Mouse (Mus musculus): ENCODE measurements around the gene En1. TPM values are rescaled to one million over a fixed set of nuclear protein-coding genes. Genes with fewer than 3 reads are reported as not detected.

Gene En1
- polyA plus RNA-seq, 1 experiment = 11.3 TPM

DNA sequence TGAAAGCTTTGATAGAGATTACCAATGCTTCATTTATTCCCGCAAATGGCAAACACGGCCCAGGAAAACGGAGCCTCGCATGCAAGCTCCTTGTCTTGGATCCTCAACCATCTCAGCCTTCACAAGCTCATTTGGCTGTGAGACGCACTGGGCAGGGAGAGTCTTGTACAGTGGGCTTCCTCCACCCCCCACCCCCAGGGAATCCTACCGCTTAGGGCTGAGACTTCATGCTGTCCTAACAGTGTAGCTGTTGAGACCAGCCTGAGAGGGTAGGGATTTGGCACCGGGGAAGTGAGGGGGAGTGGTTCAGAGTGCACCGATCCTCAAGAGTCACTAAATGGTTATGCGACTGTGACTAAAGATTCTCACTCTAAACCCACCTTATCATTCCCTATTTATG, 13.7 kb downstream of the En1 start:
- TF ChIP-seq POLR2A (IDR thresholded peaks at IDR 0.05; ENCODE audit: low read depth, low read length) = no peak
- TF ChIP-seq CTCF (IDR thresholded peaks at IDR 0.05; ENCODE audit: borderline replicate concordance, insufficient read depth, low read length) = no peak
- H3K4me3 ChIP-seq (ENCODE audit: insufficient read depth, low read length) = no peak overlapping the region
- no peak overlapping the region for H3K27ac ChIP-seq (ENCODE audit: insufficient read depth, low read length)
- H3K4me1 ChIP-seq (ENCODE audit: control insufficient read depth, insufficient read depth, low read length) = no peaks in the 10 kb centered on the region

DNA sequence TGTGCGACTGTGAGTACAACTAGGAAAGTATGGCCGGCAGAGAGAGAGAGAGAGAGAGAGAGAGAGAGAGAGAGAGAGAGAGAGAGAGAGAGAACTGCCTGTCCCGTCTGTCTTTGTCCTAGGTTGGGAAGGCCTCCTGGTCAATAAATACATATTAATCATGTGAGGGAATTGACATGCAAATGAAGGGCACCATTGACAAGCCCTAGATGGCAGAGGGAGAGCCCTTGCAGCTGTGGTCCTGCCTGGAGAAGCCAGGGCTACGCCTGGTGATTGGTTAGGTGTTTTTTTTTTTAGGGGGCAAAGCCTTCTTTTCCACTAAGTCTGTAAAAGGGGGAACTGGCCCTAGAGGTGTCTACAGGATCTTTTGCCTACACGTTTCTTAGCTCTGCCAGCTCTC, 19.2 kb downstream of the En1 start:
- TF ChIP-seq CTCF (IDR thresholded peaks at IDR 0.05; ENCODE audit: borderline replicate concordance, insufficient read depth, low read length) = no peak
- TF ChIP-seq POLR2A (IDR thresholded peaks at IDR 0.05; ENCODE audit: low read depth, low read length) = no peak
- Histone ChIP-seq H3K4me1 (ENCODE audit: control insufficient read depth, insufficient read depth, low read length) (no peaks in the 10 kb centered on the region), H3K27ac (ENCODE audit: insufficient read depth, low read length) (no peak overlapping the region), H3K4me3 (ENCODE audit: insufficient read depth, low read length) (no peak overlapping the region)

DNA sequence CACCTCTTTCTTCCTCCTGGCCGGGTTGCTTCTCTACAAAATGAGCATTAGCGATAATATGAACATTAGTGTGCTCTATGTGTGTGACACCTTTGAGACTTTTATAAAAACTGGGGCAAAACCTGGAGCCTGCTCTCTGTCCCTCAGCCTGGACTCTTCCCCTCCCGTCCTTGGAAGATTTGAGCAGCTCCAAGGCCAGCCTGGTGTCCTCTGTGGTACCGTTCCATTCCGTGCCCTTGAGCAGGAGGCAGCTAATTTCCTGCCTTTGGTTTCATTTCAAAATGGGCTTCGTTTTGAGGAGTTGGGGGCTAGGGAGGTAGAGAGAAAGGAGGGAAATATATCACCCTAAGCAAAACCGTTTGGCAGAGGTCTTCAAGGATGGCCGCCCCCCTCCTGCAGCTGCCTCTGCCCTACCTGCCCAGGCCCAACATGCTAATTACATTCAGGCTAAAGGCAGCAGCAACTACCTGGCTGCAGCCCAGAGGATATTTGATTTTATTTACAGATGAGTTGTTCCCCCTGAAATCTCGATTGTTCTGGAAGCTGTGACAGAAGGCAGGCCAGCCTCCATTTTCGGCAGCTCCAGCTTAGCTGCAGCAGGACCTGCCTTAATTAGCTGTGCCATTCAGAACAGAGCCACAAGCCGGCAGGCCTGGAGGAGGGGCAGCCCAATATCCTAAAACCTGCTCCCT, 24.9 kb downstream of the En1 start:
- no peaks in the 10 kb centered on the region for H3K4me1 ChIP-seq (ENCODE audit: control insufficient read depth, insufficient read depth, low read length)

DNA sequence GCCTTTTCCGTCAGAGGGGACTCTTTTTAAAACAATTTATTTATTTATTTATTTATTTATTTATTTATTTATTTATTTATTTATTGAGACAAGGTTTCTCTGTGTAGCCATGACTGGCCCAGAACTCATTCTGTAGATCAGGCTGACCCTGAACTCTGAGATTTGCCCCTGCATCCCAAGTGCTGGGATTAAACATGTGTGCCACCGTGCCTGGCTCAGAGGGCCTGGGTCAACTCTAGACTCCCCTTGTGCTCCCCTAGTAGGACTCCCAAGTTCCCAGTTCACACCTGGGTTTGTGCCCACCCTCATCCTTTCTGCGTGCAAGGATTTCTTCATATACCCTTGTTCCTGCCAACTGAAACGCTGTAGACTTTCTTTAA, 25.4 kb downstream of the En1 start:
- Histone ChIP-seq H3K4me1 (ENCODE audit: control insufficient read depth, insufficient read depth, low read length) (no peaks in the 10 kb centered on the region), H3K4me3 (ENCODE audit: insufficient read depth, low read length) (no peak overlapping the region), H3K27ac (ENCODE audit: insufficient read depth, low read length) (no peak overlapping the region)
- no peak for TF ChIP-seq POLR2A (IDR thresholded peaks at IDR 0.05; ENCODE audit: low read depth, low read length)
- TF ChIP-seq CTCF (IDR thresholded peaks at IDR 0.05; ENCODE audit: borderline replicate concordance, insufficient read depth, low read length) = no peak

More for the DNA sequence above, 24.9 kb downstream of the En1 start:
- H3K4me3 ChIP-seq (ENCODE audit: insufficient read depth, low read length) = no peak overlapping the region
- TF ChIP-seq POLR2A (IDR thresholded peaks at IDR 0.05; ENCODE audit: low read depth, low read length) (no peak), CTCF (IDR thresholded peaks at IDR 0.05; ENCODE audit: borderline replicate concordance, insufficient read depth, low read length) (no peak)
- no peak overlapping the region for H3K27ac ChIP-seq (ENCODE audit: insufficient read depth, low read length)

DNA sequence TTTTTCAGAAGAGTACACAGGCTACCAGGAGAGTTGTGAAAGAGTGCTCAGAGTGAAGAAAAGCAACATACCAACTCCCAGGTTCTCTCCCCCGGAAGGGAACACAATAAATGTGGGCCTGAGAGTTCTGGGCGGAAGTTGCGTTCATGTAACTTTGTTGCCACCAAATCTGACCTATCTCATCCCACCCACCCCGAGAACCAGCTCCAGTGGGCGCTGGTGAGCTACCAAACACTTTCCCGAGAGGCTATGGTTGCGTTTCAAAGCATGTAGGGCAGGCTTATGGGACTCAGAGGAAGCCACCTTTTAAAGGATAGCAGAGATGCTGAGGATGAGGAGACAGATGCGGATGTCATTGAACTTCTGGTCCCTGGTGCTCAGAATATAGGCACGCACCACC, 26.6 kb downstream of the En1 start:
- Histone ChIP-seq H3K4me1 (ENCODE audit: control insufficient read depth, insufficient read depth, low read length) (no peaks in the 10 kb centered on the region), H3K4me3 (ENCODE audit: insufficient read depth, low read length) (no peak overlapping the region), H3K27ac (ENCODE audit: insufficient read depth, low read length) (no peak overlapping the region)
- TF ChIP-seq POLR2A (IDR thresholded peaks at IDR 0.05; ENCODE audit: low read depth, low read length) (no peak), CTCF (IDR thresholded peaks at IDR 0.05; ENCODE audit: borderline replicate concordance, insufficient read depth, low read length) (no peak)

DNA sequence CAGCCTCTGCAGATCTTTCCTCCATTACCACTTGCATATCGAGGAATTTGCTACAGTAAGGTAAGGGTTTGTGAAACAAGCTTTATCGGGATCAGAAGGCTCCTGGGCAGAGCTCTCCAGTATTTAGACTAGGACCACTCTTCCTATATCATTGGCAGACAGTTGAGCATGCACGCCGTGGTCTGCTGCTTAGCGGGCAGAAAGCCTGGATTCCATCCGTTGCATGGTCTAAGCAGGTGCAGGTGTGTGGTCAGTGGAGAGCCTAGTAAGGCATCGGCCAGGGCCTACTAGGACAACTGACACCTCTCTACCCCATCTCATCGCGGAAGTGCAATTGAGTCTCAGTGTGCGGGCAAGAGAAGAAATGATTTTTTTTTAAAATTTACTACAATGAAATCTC, 41.2 kb downstream of the En1 start:
- Histone ChIP-seq H3K4me3 (ENCODE audit: insufficient read depth, low read length) (no peak overlapping the region), H3K4me1 (ENCODE audit: control insufficient read depth, insufficient read depth, low read length) (no peaks in the 10 kb centered on the region), H3K27ac (ENCODE audit: insufficient read depth, low read length) (no peak overlapping the region)
- TF ChIP-seq CTCF (IDR thresholded peaks at IDR 0.05; ENCODE audit: borderline replicate concordance, insufficient read depth, low read length) (no peak), POLR2A (IDR thresholded peaks at IDR 0.05; ENCODE audit: low read depth, low read length) (no peak)

DNA sequence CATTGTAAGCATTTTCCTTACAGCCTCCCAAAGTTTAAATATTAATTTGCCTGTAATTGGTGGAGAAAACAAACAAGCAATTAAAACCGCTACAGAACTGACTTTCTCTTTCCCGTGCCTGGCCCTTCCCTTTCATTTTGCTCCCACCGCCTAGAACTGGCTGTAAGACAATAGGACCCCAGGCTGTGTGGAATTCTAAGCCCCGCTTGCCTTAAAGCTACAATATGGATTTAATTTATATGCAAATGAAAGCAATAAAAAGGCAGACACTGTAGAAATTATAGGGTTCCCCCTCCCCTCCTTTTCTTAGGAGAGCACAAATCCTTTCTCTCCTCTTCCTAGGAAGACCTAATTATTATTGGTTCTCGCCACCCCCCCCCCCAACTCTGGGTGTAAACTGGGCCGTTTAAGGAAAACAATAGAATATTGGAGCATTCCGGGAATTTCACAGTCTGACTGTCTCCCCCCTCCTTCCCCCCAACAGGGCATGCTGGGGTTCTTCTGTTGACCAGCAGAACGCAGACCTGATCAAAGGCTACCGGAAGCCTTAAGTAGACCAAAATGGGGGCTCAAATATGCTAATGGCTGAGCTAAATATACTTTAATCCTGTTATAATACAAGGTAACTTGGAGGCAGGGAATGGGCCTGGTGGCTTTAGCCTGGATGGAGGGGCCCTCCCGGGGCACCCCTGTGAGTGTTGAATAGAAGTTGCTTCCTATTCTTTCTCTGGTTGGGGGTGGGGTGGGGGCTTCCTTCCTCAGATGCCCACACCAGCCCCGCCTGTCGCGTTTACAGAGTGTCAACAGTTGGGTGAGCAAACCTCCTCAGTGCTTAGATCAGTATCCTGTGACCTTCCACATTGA, 41.9 kb downstream of the En1 start:
- Histone ChIP-seq H3K27ac (ENCODE audit: insufficient read depth, low read length) (no peak overlapping the region), H3K4me1 (ENCODE audit: control insufficient read depth, insufficient read depth, low read length) (no peaks in the 10 kb centered on the region), H3K4me3 (ENCODE audit: insufficient read depth, low read length) (no peak overlapping the region)
- TF ChIP-seq CTCF (IDR thresholded peaks at IDR 0.05; ENCODE audit: borderline replicate concordance, insufficient read depth, low read length) (no peak), POLR2A (IDR thresholded peaks at IDR 0.05; ENCODE audit: low read depth, low read length) (no peak)

DNA sequence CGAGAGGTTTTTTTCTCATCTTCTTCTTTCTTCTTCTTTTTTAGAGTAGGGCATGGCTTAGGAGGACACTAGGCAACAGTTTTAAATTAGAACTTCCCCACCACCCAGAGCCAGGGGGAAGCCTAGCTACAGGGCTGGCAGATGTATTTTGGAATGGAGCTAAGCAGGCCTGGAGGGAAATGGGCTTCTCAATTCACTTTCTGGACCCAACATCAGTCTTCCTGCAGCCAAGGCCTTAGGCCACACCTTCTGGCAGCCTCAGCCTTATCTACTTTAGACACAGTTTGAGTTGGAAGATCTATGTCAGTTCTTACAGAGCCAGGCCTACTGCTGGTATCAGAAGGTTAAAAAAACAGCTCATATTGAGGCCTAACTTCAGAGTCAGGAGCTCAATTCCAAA, 42.5 kb downstream of the En1 start:
- Histone ChIP-seq H3K4me1 (ENCODE audit: control insufficient read depth, insufficient read depth, low read length) (no peaks in the 10 kb centered on the region), H3K27ac (ENCODE audit: insufficient read depth, low read length) (no peak overlapping the region), H3K4me3 (ENCODE audit: insufficient read depth, low read length) (no peak overlapping the region)
- TF ChIP-seq CTCF (IDR thresholded peaks at IDR 0.05; ENCODE audit: borderline replicate concordance, insufficient read depth, low read length) (no peak), POLR2A (IDR thresholded peaks at IDR 0.05; ENCODE audit: low read depth, low read length) (no peak)

DNA sequence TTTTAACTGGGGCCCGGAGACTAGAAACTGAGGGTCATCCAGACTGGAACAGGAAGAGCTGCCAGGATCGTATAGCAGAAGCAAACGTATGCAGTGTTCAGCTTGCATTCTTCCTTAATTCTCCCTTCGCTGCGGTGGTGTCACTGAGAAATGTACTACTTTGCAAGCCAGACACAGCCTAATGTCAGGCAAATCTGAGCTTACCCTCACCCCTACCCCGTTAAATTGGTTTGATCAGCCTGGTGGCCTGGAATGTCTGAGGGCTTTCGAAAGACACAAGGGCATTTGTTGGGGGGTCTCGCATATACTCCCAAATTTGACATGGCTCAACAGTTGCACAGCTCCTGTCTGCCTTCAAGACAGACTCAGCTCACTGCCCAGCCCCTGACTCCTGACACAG, 47.9 kb downstream of the En1 start:
- no peak overlapping the region for H3K4me3 ChIP-seq (ENCODE audit: insufficient read depth, low read length)
- TF ChIP-seq CTCF (IDR thresholded peaks at IDR 0.05; ENCODE audit: borderline replicate concordance, insufficient read depth, low read length) = no peak
- TF ChIP-seq POLR2A (IDR thresholded peaks at IDR 0.05; ENCODE audit: low read depth, low read length) = no peak
- no peak overlapping the region for H3K27ac ChIP-seq (ENCODE audit: insufficient read depth, low read length)
- H3K4me1 ChIP-seq (ENCODE audit: control insufficient read depth, insufficient read depth, low read length) = no peaks in the 10 kb centered on the region

DNA sequence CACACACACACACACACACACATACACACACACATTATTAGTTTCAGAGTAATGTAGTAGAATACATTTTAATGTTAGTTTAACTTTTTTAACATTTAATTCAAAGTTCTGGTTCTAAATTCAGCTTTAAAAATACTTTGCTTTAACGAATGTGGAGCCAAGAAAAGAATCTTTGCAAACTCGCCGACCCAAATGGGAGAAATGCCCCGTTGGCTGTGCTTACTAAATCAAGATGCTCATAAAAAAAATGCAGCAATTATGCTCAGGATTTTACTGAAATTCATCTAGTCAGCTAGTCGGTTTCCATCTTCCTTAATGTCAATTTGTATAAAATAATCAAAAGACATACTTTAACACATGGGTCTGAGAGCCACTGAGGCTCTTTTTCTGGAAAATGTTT, 49.8 kb downstream of the En1 start:
- H3K27ac ChIP-seq (ENCODE audit: insufficient read depth, low read length) = no peak overlapping the region
- no peak for TF ChIP-seq POLR2A (IDR thresholded peaks at IDR 0.05; ENCODE audit: low read depth, low read length)
- no peak for TF ChIP-seq CTCF (IDR thresholded peaks at IDR 0.05; ENCODE audit: borderline replicate concordance, insufficient read depth, low read length)
- H3K4me1 ChIP-seq (ENCODE audit: control insufficient read depth, insufficient read depth, low read length) = no peaks in the 10 kb centered on the region
- H3K4me3 ChIP-seq (ENCODE audit: insufficient read depth, low read length) = no peak overlapping the region

Measured in embryonic fibroblast, embryonic 13.5 days (primary cell).